Mouse (Mus musculus): ENCODE results near the gene Reps2. TPM values are rescaled to one million over a fixed set of nuclear protein-coding genes. Genes with fewer than 3 reads are reported as not detected.

Gene Reps2
- polyA plus RNA-seq, 1 experiment = not detected

- Histone ChIP-seq H3K4me3 (replicated peaks) (no peak overlapping the region), H3K27me3 (replicated peaks) (peaks cover 7% of the 10 kb centered on the region), H3K36me3 (replicated peaks; ENCODE audit: low read length) (no peaks in the 10 kb centered on the region), H3K9me3 (no peaks in the 10 kb centered on the region), H3K4me1 (no peaks in the 10 kb centered on the region)
- TF ChIP-seq GATA1 (IDR thresholded peaks at IDR 0.05; ENCODE audit: borderline replicate concordance, low read length) (no peak), FLI1 (IDR thresholded peaks at IDR 0.05; ENCODE audit: low read length) (no peak)
These were observed 88.9 kb downstream of the Reps2 start for GRCm38 (mm10) chrX:162554513-162554912.

DNA sequence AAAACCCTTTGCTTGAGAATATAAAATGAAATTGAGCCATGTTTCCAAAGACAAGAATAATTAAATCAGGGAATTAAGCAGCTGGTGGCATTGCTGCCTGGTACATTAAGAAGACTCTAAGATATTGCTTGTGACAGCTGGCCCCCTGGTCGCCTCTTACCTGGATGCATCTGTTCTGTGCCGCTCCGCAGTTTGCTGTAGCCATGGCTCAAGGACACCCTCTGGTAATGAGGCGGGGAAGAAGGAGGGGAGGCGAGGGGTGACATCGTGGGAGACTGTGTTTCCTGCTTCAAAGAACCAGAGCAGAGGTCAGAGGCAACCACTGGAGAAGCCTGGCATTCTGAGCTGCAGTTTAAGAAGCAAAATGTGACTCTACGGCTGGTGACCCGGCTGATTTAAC lies 91.1 kb downstream of the Reps2 start:
- H3K4me1 ChIP-seq = no peaks in the 10 kb centered on the region
- no peaks in the 10 kb centered on the region for H3K9me3 ChIP-seq
- no peak for TF ChIP-seq GATA1 (IDR thresholded peaks at IDR 0.05; ENCODE audit: borderline replicate concordance, low read length)
- no peak overlapping the region for H3K4me3 ChIP-seq (replicated peaks)
- no peaks in the 10 kb centered on the region for H3K36me3 ChIP-seq (replicated peaks; ENCODE audit: low read length)
- peaks cover 7% of the 10 kb centered on the region for H3K27me3 ChIP-seq (replicated peaks)

- TF ChIP-seq GATA1 (IDR thresholded peaks at IDR 0.05; ENCODE audit: borderline replicate concordance, low read length) (no peak), FLI1 (IDR thresholded peaks at IDR 0.05; ENCODE audit: low read length) (no peak)
These were observed 98.4 kb downstream of the Reps2 start for GRCm38 (mm10) chrX:162545037-162545436.

DNA sequence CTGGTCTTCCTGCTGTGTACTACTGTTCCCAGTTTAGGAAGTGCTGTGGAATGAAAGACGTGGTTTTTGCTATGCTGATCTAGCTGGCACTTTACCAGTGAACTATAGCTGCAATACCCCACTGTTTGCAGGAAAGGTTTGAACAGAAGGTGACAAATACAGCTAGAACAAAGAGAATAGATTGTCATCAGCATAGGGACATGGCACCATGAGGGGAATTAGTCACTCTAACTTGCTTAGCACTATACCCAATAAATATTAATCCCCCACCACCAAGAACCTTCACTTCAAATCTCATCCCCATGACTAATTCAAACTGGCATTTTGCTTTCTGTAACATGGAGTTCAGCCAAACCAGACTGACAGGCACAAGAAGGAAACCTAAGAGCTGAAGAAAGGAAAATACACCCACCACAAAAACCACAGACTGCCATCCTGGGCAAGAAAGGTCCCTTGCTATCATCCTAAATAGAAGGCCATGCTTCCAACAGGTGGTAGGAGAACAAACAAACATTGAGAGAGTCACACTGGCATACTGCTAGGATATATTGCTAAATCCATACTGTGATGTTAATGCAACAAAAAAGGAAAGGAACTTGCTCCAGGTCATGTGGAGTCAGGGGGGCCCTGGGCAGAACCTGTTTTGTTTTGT lies 100.7 kb downstream of the Reps2 start:
- no peak overlapping the region for H3K4me3 ChIP-seq (replicated peaks)
- no peaks in the 10 kb centered on the region for H3K4me1 ChIP-seq
- peaks cover 12% of the 10 kb centered on the region for H3K27me3 ChIP-seq (replicated peaks)
- TF ChIP-seq GATA1 (IDR thresholded peaks at IDR 0.05; ENCODE audit: borderline replicate concordance, low read length) (no peak), FLI1 (IDR thresholded peaks at IDR 0.05; ENCODE audit: low read length) (no peak)
- no peaks in the 10 kb centered on the region for H3K9me3 ChIP-seq
- no peaks in the 10 kb centered on the region for H3K36me3 ChIP-seq (replicated peaks; ENCODE audit: low read length)

More at GRCm38 (mm10) chrX:162545037-162545436, 98.4 kb downstream of the Reps2 start:
- H3K9me3 ChIP-seq = no peaks in the 10 kb centered on the region
- H3K4me1 ChIP-seq = no peaks in the 10 kb centered on the region
- no peaks in the 10 kb centered on the region for H3K36me3 ChIP-seq (replicated peaks; ENCODE audit: low read length)
- H3K27me3 ChIP-seq (replicated peaks) = peaks cover 12% of the 10 kb centered on the region
- no peak overlapping the region for H3K4me3 ChIP-seq (replicated peaks)

- Histone ChIP-seq H3K4me3 (replicated peaks) (no peak overlapping the region), H3K9me3 (no peaks in the 10 kb centered on the region), H3K36me3 (replicated peaks; ENCODE audit: low read length) (no peaks in the 10 kb centered on the region), H3K27me3 (replicated peaks) (peaks cover 12% of the 10 kb centered on the region), H3K4me1 (no peaks in the 10 kb centered on the region)
- TF ChIP-seq FLI1 (IDR thresholded peaks at IDR 0.05; ENCODE audit: low read length) = no peak
- TF ChIP-seq GATA1 (IDR thresholded peaks at IDR 0.05; ENCODE audit: borderline replicate concordance, low read length) = no peak
These were observed 101.5 kb downstream of the Reps2 start for GRCm38 (mm10) chrX:162541961-162542360.

DNA sequence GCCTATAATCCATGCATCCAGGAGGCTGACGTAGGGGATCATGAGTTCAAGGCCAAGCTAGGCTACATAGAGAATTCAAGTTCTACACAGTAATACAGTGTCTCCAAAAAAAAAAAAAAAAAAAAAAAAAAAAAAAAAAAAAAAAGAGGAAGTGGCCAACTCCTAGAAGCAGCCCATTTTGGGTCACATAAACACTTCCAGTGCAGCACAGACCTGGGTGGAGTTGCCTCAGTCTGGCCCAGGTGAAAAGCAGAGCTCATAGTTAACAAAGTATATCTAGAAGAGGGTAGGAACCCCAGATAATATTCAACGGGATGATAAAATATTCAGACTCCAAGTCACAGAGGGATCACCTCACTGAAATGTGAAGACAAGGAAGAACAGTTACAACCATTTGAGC lies 112.4 kb downstream of the Reps2 start:
- H3K9me3 ChIP-seq = no peaks in the 10 kb centered on the region
- TF ChIP-seq GATA1 (IDR thresholded peaks at IDR 0.05; ENCODE audit: borderline replicate concordance, low read length) = no peak
- TF ChIP-seq FLI1 (IDR thresholded peaks at IDR 0.05; ENCODE audit: low read length) = no peak
- no peak overlapping the region for H3K4me3 ChIP-seq (replicated peaks)
- no peaks in the 10 kb centered on the region for H3K4me1 ChIP-seq
- no peaks in the 10 kb centered on the region for H3K36me3 ChIP-seq (replicated peaks; ENCODE audit: low read length)
- H3K27me3 ChIP-seq (replicated peaks) = peaks cover 19% of the 10 kb centered on the region

- H3K27me3 ChIP-seq (replicated peaks) = peaks cover 9% of the 10 kb centered on the region
- H3K9me3 ChIP-seq = no peaks in the 10 kb centered on the region
- H3K36me3 ChIP-seq (replicated peaks; ENCODE audit: low read length) = no peaks in the 10 kb centered on the region
- TF ChIP-seq GATA1 (IDR thresholded peaks at IDR 0.05; ENCODE audit: borderline replicate concordance, low read length) (no peak), FLI1 (IDR thresholded peaks at IDR 0.05; ENCODE audit: low read length) (no peak)
- no peaks in the 10 kb centered on the region for H3K4me1 ChIP-seq
- no peak overlapping the region for H3K4me3 ChIP-seq (replicated peaks)
These were observed 116.2 kb downstream of the Reps2 start for GRCm38 (mm10) chrX:162527240-162527639.

DNA sequence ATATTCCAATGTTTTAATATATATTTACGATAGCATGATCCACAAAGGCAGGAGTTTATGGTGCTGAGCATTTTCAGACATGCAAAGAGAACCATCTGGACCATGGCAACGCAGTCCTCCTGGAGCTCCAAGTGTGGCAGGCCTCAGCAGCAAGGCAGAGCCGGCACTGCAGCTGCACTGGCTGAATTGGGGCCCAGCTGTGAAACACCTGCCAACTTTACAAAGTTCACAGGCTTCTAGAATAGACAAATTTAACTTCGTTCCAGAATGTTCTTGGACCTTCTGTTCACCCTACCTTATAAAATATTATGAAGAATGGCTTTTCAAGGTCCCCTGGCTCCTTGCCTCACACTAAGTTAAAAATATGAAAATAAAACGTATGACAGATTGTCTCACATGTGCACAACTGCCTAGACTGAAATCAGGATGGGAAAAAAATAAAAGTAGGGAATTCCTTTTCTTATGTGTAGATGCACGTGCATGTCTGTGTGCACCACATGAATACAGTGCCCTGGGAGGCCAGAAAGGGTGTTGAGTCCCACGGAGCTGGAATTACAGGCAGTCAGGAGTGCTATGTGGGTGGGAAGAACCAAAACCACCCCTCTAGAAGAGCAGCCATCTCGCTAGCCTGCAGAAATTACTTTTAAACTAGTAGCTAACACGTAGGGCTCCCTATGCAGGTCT lies 121.5 kb downstream of the Reps2 start:
- TF ChIP-seq FLI1 (IDR thresholded peaks at IDR 0.05; ENCODE audit: low read length) (no peak), GATA1 (IDR thresholded peaks at IDR 0.05; ENCODE audit: borderline replicate concordance, low read length) (no peak)
- peaks cover 8% of the 10 kb centered on the region for H3K27me3 ChIP-seq (replicated peaks)
- H3K4me3 ChIP-seq (replicated peaks) = no peak overlapping the region
- H3K36me3 ChIP-seq (replicated peaks; ENCODE audit: low read length) = no peaks in the 10 kb centered on the region
- H3K9me3 ChIP-seq = no peaks in the 10 kb centered on the region
- no peaks in the 10 kb centered on the region for H3K4me1 ChIP-seq

DNA sequence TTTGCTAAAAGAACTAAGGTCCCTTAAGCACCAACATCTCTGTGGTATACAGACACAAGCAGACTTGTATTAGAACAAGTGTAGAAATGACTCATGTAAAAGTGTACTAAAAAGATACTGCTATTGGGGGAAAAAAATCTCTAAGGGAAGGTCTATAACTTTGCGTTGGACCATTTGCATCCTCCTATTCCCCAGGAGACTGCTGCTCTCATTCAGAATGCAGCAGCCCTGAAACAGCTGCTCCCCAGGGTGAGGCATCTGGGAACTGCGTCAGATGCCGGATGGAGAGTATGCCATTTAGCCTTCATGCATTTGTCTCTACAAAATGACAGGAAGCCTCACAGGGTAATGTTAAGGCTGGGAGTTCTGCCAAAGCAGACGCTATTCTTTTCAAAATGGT lies 122.3 kb downstream of the Reps2 start:
- no peaks in the 10 kb centered on the region for H3K9me3 ChIP-seq
- no peaks in the 10 kb centered on the region for H3K4me1 ChIP-seq
- H3K36me3 ChIP-seq (replicated peaks; ENCODE audit: low read length) = no peaks in the 10 kb centered on the region
- TF ChIP-seq FLI1 (IDR thresholded peaks at IDR 0.05; ENCODE audit: low read length) = no peak
- TF ChIP-seq GATA1 (IDR thresholded peaks at IDR 0.05; ENCODE audit: borderline replicate concordance, low read length) = no peak
- peaks cover 8% of the 10 kb centered on the region for H3K27me3 ChIP-seq (replicated peaks)
- H3K4me3 ChIP-seq (replicated peaks) = no peak overlapping the region

GRCm38 (mm10) chrX:162520374-162520773 lies 123.1 kb downstream of the Reps2 start:
- no peaks in the 10 kb centered on the region for H3K9me3 ChIP-seq
- H3K4me3 ChIP-seq (replicated peaks) = no peak overlapping the region
- TF ChIP-seq FLI1 (IDR thresholded peaks at IDR 0.05; ENCODE audit: low read length) = no peak
- TF ChIP-seq GATA1 (IDR thresholded peaks at IDR 0.05; ENCODE audit: borderline replicate concordance, low read length) = no peak
- H3K4me1 ChIP-seq = no peaks in the 10 kb centered on the region
- H3K27me3 ChIP-seq (replicated peaks) = peaks cover 8% of the 10 kb centered on the region
- no peaks in the 10 kb centered on the region for H3K36me3 ChIP-seq (replicated peaks; ENCODE audit: low read length)

All from megakaryocyte, embryonic 14.5 days (primary cell).